ENCODE assay signal across 18 mouse cellular contexts in genomic region chr12:108610255-108610654, GRCm38 (mm10).
"Had no signal": no experiment of that assay in that cellular context is flagged by ENCODE, and none has a peak within 500 bp of the region (broad histone marks: within the 10 kb centered on the region; RNA-seq: fewer than 3 reads in every experiment).

No protein-coding gene starts in this region.

- H3K9ac ChIP-seq: kidney, embryonic 15.5 days; limb, embryonic 12.5 days; limb, embryonic 15.5 days; liver, embryonic 14.5 days; liver, postnatal 0 days had no signal

- H3K9me3 ChIP-seq: kidney, embryonic 15.5 days; limb, embryonic 12.5 days; limb, embryonic 15.5 days had no signal

- H3K4me3 ChIP-seq: kidney, embryonic 15.5 days; left cerebral cortex, adult 2 months; limb, embryonic 12.5 days; limb, embryonic 15.5 days had no signal

- H3K27me3 ChIP-seq: kidney, embryonic 15.5 days; limb, embryonic 12.5 days; limb, embryonic 15.5 days had no signal

- H3K4me2 ChIP-seq: kidney, embryonic 15.5 days; limb, embryonic 12.5 days; limb, embryonic 15.5 days; liver, embryonic 11.5 days; midbrain, embryonic 11.5 days had no signal

- H3K27ac ChIP-seq: kidney, embryonic 15.5 days; left cerebral cortex, adult 2 months; limb, embryonic 12.5 days; limb, embryonic 15.5 days; liver, embryonic 14.5 days; stomach, postnatal 0 days had no signal

- DNase-seq: kidney, adult 11 months; kidney, adult 8-10 months; kidney, postnatal 10 days; kidney, postnatal 36 days; layer of hippocampus, postnatal 36 days; liver, postnatal 0 days; midbrain, embryonic 14.5 days; thymus, adult 2 months; thymus, postnatal 14 days; thymus, postnatal 4 days had no signal
